Mouse (Mus musculus) liver, embryonic 14 days (tissue): ENCODE data around the gene Folr1. TPM values are rescaled to one million over a fixed set of nuclear protein-coding genes. Genes with fewer than 3 reads are reported as not detected.

Source experiments
- polyA plus RNA-seq: library from polyadenylated mRNA; depleted of rRNA; stranded (reverse); fragments of >200 nt; gene quantifications from 2 replicates; pipeline ENCODE4 v1.2.3, GENCODE M21; 2012; rRNA removed

Folr1 gene
- 0.18 and 0.37 TPM in 2 replicates for polyA plus RNA-seq

GRCm38 (mm10) chr7:101870629-101871028 lies at the start of gene Folr1:
Folr1 (minus strand) TSS chr7:101870788.

GRCm38 (mm10) chr7:101906287-101906681 lies 35.7 kb upstream of the Folr1 start, which contains the start of gene Tomt:
Tomt (minus strand) TSS chr7:101906359.

GRCm38 (mm10) chr7:101905561-101906286 lies 35.1 kb upstream of the Folr1 start, which contains the start of gene Lamtor1:
Lamtor1 (plus strand) TSS chr7:101905904.

GRCm38 (mm10) chr7:101863415-101863814 lies 7.2 kb downstream of the Folr1 start, which contains the start of gene Anapc15:
Anapc15 (plus strand) TSS chr7:101863715.

DNA sequence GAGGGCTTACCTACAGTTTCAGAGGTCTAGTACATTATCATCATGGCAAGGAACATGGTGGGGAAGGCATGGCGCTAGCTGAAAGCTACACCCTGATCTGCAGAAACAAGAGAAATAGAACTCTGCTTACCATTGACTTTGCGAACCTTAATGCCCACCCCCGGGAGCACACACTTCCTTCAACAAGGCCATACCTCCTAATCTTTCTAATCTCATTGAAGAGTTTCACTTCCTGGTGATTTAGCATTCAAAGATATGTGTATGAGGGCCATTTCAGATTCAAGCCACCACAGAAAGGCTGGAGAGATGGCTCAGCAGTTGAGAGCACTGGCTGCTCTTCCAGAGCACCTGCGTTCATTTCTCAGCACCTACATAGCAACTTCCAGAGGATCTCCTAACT lies 13.5 kb downstream of the Folr1 start, which contains the start of gene Folr2:
Gene Folr2 (minus strand): TSS at position 101 of the 400 bp plus-strand sequence.

DNA sequence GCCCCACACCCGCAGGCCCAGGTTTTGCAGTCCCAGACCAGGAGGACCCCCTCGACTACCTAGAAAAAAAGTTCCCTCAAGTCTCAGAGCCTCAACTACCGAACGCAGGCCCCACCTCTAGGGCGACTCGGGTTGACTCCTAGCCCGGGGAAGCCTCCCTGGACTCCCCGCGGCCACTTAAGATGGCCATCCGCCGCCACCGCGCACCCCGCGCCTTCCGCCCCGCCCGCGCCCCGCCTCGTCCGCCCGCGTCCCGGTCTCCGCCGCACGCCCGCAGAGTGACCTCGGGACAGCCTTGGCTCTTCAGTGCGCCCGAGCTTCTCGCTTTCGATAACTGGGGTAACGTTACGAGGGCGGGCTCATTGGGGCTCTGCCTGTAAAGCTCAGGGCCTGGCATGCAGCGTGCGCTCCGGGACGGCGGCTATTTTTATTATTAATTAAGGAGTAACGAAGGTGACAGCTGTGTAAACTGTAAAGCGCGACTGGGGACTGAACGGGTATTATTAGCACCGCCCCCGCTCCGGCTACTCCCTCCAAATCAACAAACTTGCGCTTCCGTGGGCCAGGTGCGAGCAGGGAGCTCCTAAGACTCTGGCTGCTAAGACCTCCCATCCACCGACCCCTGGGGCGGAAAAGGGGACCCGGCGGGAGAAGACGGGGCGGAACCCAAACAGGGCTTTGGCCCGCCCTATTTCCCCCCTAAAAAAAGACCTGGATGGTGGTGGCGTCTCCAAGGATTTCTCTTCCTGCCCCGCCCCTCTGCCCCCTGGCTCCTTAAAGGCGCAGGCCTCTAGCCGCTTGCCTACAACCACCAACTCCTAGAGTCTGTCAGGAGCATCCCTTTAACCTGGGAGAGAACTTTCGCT lies 32.7 kb downstream of the Folr1 start, which contains the start of gene Inppl1:
Gene Inppl1 (minus strand): TSS at position 624 of the 866 bp plus-strand sequence.

DNA sequence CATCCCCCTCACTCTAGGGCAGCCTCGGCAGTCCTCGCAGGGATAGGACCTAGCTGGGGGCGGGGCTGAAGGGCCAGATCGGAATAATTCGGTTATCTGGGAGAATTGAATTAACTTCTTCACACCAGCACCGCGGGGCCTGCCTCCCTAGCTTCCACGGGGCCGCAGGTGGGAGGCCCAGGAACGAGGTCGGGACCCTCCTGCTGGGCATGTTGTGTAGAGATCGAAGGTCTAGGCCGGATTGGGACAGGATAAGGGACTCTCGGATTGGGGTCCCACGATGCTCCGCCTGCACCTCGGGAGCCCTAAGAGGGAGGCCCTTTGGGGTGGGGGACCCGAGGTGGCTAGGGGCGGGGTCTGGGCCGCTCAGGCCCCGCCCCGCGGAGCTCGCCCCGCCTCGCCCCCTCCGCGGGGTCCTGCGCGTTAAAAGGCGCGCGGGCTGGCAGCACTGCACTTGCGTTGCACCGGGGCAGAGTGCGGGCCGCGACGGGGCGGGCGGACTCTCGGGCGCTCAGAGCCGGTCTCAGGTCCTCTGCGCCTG lies 52.7 kb downstream of the Folr1 start, which contains the start of gene Phox2a:
Gene Phox2a (plus strand): TSS at position 453 of the 541 bp plus-strand sequence.

Other genes starting within 250 kb of the Folr1 start
- 8.3 and 8.9 TPM in 2 replicates for gene Clpb, start 207.2 kb downstream of the Folr1 start, polyA plus RNA-seq
- not detected in 2 replicates for gene Phox2a, start 52.5 kb downstream of the Folr1 start, polyA plus RNA-seq
- gene Inppl1, start 32.6 kb downstream of the Folr1 start, polyA plus RNA-seq: 4.6 TPM in 2 replicates
- 7.9 and 8.4 TPM in 2 replicates for gene Folr2, start 13.6 kb downstream of the Folr1 start, polyA plus RNA-seq
- gene Anapc15, start 7.1 kb downstream of the Folr1 start, polyA plus RNA-seq: 59.8 and 64.5 TPM in 2 replicates
- gene Lamtor1, start 35.1 kb upstream of the Folr1 start, polyA plus RNA-seq: 58.7 and 64.3 TPM in 2 replicates
- 0.11 and 0.12 TPM in 2 replicates for gene Tomt, start 35.6 kb upstream of the Folr1 start, polyA plus RNA-seq
- gene Lrrc51, start 63.1 kb upstream of the Folr1 start, polyA plus RNA-seq: 1.1 and 1.4 TPM in 2 replicates
- 23.8 and 28.1 TPM in 2 replicates for gene Numa1, start 63.3 kb upstream of the Folr1 start, polyA plus RNA-seq
- 9.0 and 12.3 TPM in 2 replicates for gene Il18bp, start 147.9 kb upstream of the Folr1 start, polyA plus RNA-seq
- 17.6 and 17.7 TPM in 2 replicates for gene Rnf121, start 194.7 kb upstream of the Folr1 start, polyA plus RNA-seq
- 15.5 and 16.8 TPM in 2 replicates for gene Xndc1, start 194.7 kb upstream of the Folr1 start, polyA plus RNA-seq
- 0.98 and 1.3 TPM in 2 replicates for gene Xntrpc, start 194.9 kb upstream of the Folr1 start, polyA plus RNA-seq
- gene Trpc2, start 212.3 kb upstream of the Folr1 start, polyA plus RNA-seq: 0.06 TPM in 1 of 2 replicates, not detected in the other
- 0.03 and 0.41 TPM in 2 replicates for gene Art1, start 231.0 kb upstream of the Folr1 start, polyA plus RNA-seq
- gene Art5, start 238.7 kb upstream of the Folr1 start, polyA plus RNA-seq: 0.09 and 0.16 TPM in 2 replicates
- 0.01 TPM in 1 of 2 replicates, not detected in the other for gene Chrna10, start 246.0 kb upstream of the Folr1 start, polyA plus RNA-seq